Mouse (Mus musculus) cerebellum, adult 9-11 months (tissue): ENCODE data around the gene Rara.
A peak's percentile ranks its signal among the peaks of the same experiment; 100 is the strongest.

Source experiments
- DNase-seq: peaks from one replicate; pipeline ENCODE4 v3.0.0; 2022

Rara gene

GRCm38 (mm10) chr11:99010124-99010523 lies 82.5 kb downstream of the Rara start:
- DNase-seq, result no peak

GRCm38 (mm10) chr11:99010706-99011105 lies 83.1 kb downstream of the Rara start:
- no peak for DNase-seq

GRCm38 (mm10) chr11:99013856-99014255 lies 86.2 kb downstream of the Rara start:
- no peak for DNase-seq

GRCm38 (mm10) chr11:99019844-99020243 lies 92.2 kb downstream of the Rara start:
- DNase-seq, result no peak

GRCm38 (mm10) chr11:99022384-99022933 lies 94.8 kb downstream of the Rara start:
- DNase-seq, result no peak

- DNase-seq, result no peak
Measured at GRCm38 (mm10) chr11:99023094-99023493, 95.5 kb downstream of the Rara start.

- DNase-seq, result peak; percentile 93
Measured at GRCm38 (mm10) chr11:99023500-99024467, 96.2 kb downstream of the Rara start, which contains the start of gene Top2a. TSS of gene Top2a (minus strand) at chr11:99024189.
